Mouse (Mus musculus) brown adipose tissue, adult 24 weeks (tissue): Measurements from ENCODE around the gene Cflar. TPM values are rescaled to one million over a fixed set of nuclear protein-coding genes. Genes with fewer than 3 reads are reported as not detected.
"Not testable (repeated sequence)": the region's sequence is repeated elsewhere in the genome, so short reads cannot be mapped to it uniquely, and the experiment has no call there.

Experiments
- H3K27ac ChIP-seq: fragments of 200-500 bp; replicated peaks from 2 replicates; pipeline ENCODE4 v1.5.1; 2012; ENCODE audit warnings: low read depth, mild to moderate bottlenecking, low read length
- H3K4me1 ChIP-seq: fragments of 200-500 bp; 2 replicates; pipeline ENCODE4 v1.6.1; 2012; ENCODE audit warnings: low read length, mixed read lengths; ENCODE audit not compliant: control insufficient read depth, insufficient read depth, insufficient read length
- H3K4me3 ChIP-seq: fragments of 200-500 bp; 2 replicates; pipeline ENCODE4 v1.5.1; 2012; ENCODE audit warnings: low read depth, mild to moderate bottlenecking, low read length, moderate library complexity; ENCODE audit not compliant: insufficient read depth
- polyA plus RNA-seq: library from polyadenylated mRNA; stranded (reverse); fragments of >200 nt; gene quantifications from 2 replicates; pipeline ENCODE4 v1.2.4, GENCODE M21; 2012; ENCODE audit not compliant: missing spikeins, insufficient read depth, insufficient read length

The Cflar gene
- polyA plus RNA-seq: 43.9 and 53.5 TPM in 2 replicates

- H3K27ac ChIP-seq: peak within 1 kb of the TSS; percentile 100
- peaks cover 6% of the 10 kb centered on the region; the same call in 1 of the 2 replicates for H3K4me1 ChIP-seq
- peak within 1 kb of the TSS; percentile 96 for H3K4me3 ChIP-seq
Measured at GRCm38 (mm10) chr1:58711365-58712016, at the start of gene Cflar. Cflar (plus strand) TSS chr1:58711508.

GRCm38 (mm10) chr1:58662671-58663070, 48.6 kb upstream of the Cflar start:
- not testable (repeated sequence) for H3K4me3 ChIP-seq, H3K27ac ChIP-seq, H3K4me1 ChIP-seq

GRCm38 (mm10) chr1:58663365-58663764, 47.9 kb upstream of the Cflar start:
- not testable (repeated sequence) for H3K4me1 ChIP-seq, H3K27ac ChIP-seq

GRCm38 (mm10) chr1:58668191-58668590, 43.1 kb upstream of the Cflar start:
- H3K4me3 ChIP-seq: no peak overlapping the region
- no peaks in the 10 kb centered on the region for H3K4me1 ChIP-seq
- H3K27ac ChIP-seq: no peak overlapping the region

More at GRCm38 (mm10) chr1:58663365-58663764, 47.9 kb upstream of the Cflar start:
- not testable (repeated sequence) for H3K4me3 ChIP-seq

- H3K27ac ChIP-seq, H3K4me1 ChIP-seq, H3K4me3 ChIP-seq: not testable (repeated sequence)
Measured at GRCm38 (mm10) chr1:58669635-58670034, 41.7 kb upstream of the Cflar start.

- Histone ChIP-seq H3K4me1 (no peaks in the 10 kb centered on the region), H3K4me3 (no peak overlapping the region), H3K27ac (no peak overlapping the region)
Measured at GRCm38 (mm10) chr1:58672116-58672515, 39.2 kb upstream of the Cflar start.

GRCm38 (mm10) chr1:58675011-58675410, 36.3 kb upstream of the Cflar start:
- Histone ChIP-seq H3K27ac (no peak overlapping the region), H3K4me3 (no peak overlapping the region), H3K4me1 (no peaks in the 10 kb centered on the region)

GRCm38 (mm10) chr1:58677575-58677974, 33.7 kb upstream of the Cflar start:
- no peak overlapping the region for H3K4me3 ChIP-seq
- no peaks in the 10 kb centered on the region for H3K4me1 ChIP-seq
- no peak overlapping the region for H3K27ac ChIP-seq

- H3K27ac ChIP-seq, H3K4me3 ChIP-seq, H3K4me1 ChIP-seq: not testable (repeated sequence)
Measured at GRCm38 (mm10) chr1:58678412-58678811, 32.9 kb upstream of the Cflar start.

GRCm38 (mm10) chr1:58689426-58689825, 21.9 kb upstream of the Cflar start:
- no peak overlapping the region for H3K4me3 ChIP-seq
- H3K4me1 ChIP-seq: peaks cover 4% of the 10 kb centered on the region; the same call in 1 of the 2 replicates
- no peak overlapping the region for H3K27ac ChIP-seq

- H3K4me3 ChIP-seq: no peak overlapping the region
- H3K4me1 ChIP-seq: peaks cover 4% of the 10 kb centered on the region; the same call in 1 of the 2 replicates
- H3K27ac ChIP-seq: 0 out of 2 replicates have a peak overlapping the region, but pooled peaks have one; percentile 15
Measured at GRCm38 (mm10) chr1:58690006-58690744, 21.1 kb upstream of the Cflar start.

GRCm38 (mm10) chr1:58690834-58691488, 20.3 kb upstream of the Cflar start:
- H3K4me3 ChIP-seq, H3K4me1 ChIP-seq: not testable (repeated sequence)
- H3K27ac ChIP-seq: peak overlapping the region; percentile 58

GRCm38 (mm10) chr1:58691718-58692117, 19.6 kb upstream of the Cflar start:
- H3K4me3 ChIP-seq, H3K4me1 ChIP-seq: not testable (repeated sequence)
- peak overlapping the region; percentile 29 for H3K27ac ChIP-seq

GRCm38 (mm10) chr1:58693696-58694095, 17.6 kb upstream of the Cflar start:
- no peak overlapping the region for H3K27ac ChIP-seq
- peaks cover 4% of the 10 kb centered on the region; the same call in 1 of the 2 replicates for H3K4me1 ChIP-seq
- no peak overlapping the region for H3K4me3 ChIP-seq

GRCm38 (mm10) chr1:58695810-58696209, 15.5 kb upstream of the Cflar start, which contains the start of gene Als2cr12:
Als2cr12 (minus strand) TSS chr1:58695989.
- H3K4me1 ChIP-seq, H3K4me3 ChIP-seq, H3K27ac ChIP-seq: not testable (repeated sequence)
